Mouse (Mus musculus) C3H10T1/2 (cell line): Measurements from ENCODE around the gene Chrna10. TPM values are rescaled to one million over a fixed set of nuclear protein-coding genes. Genes with fewer than 3 reads are reported as not detected.

Source experiments
- polyA plus RNA-seq, 2 experiments: library from polyadenylated mRNA; unstranded; fragments of >200 nt; fragmentation: generic; extraction: Trizol; gene quantifications; one replicate each; pipeline ENCODE4 v1.2.1; 2012; ENCODE audit warnings: missing spikeins in 2 of 2

Chrna10 gene
- under 1 TPM in 1 of 2 experiments, not detected in 1; 0.02 TPM for polyA plus RNA-seq

GRCm38 (mm10) chr7:102116579-102117331, at the start of gene Chrna10:
Gene Chrna10 (minus strand): TSS chr7:102116828.

GRCm38 (mm10) chr7:102109171-102109570, 7.5 kb downstream of the Chrna10 start, which contains the start of gene Art5:
Gene Art5 (minus strand): TSS chr7:102109489.

DNA sequence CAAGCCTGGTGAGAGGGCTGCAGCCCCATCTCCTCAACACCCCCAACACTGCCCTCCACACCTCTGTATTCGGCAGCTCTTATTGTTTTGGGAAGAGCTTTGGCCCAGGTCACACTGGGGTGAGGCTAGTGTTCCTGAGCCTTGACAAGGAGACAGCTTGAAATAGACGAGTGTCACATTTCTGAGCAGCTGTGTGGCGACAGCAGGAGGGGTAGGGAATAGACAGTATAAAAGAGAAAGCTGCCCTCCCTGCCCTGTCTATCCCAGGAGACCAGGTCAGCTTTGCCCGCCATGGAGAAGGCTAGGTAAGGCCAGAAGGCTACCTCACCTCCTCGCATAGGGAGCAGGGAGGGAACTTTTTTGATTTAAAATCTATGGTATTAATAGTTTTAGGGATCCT, 15.1 kb downstream of the Chrna10 start, which contains the start of gene Art1:
Art1 (plus strand) TSS at position 257 of the 400 bp plus-strand sequence.

DNA sequence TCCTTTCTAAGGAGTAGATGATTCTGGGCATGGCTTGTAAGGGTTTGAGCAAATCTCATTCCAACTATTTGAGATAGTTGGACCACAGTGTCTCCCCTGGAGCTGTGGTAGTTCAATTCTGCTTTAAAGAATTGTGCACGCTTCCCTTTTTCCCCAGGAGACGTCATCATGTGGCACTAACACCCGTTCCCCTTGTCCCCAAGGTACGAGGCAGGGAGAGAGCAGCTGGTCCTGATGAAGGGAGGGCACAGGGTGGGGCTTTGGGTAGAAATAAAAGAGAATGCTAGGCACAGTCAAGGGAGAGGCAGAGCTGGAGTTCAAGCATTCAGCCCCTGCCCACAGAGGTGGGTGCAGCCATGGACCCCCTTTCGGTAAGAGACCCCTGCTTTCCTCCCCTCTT, 33.8 kb downstream of the Chrna10 start, which contains the start of gene Trpc2:
Trpc2 (plus strand) TSS at position 301 of the 400 bp plus-strand sequence.

GRCm38 (mm10) chr7:102065046-102065891, 51.4 kb downstream of the Chrna10 start, which contains the start of the genes Rnf121, Xndc1 and Xntrpc:
Gene Rnf121 (minus strand): TSS chr7:102065469.
Gene Xndc1 (plus strand): TSS chr7:102065511.
Gene Xntrpc (plus strand): TSS chr7:102065713.

Other genes with a start within 250 kb of the Chrna10 start
- gene Folr1, start 246.0 kb downstream of the Chrna10 start, polyA plus RNA-seq: under 1 TPM; 0.40 to 0.68 TPM
- gene Lamtor1, start 210.9 kb downstream of the Chrna10 start, polyA plus RNA-seq: 100 to 1,000 TPM; 173 to 237 TPM
- under 1 TPM in 1 of 2 experiments, not detected in 1; 0.06 TPM for gene Tomt, start 210.5 kb downstream of the Chrna10 start, polyA plus RNA-seq
- 10 to 100 TPM in 1 of 2 experiments, 1 to 10 TPM in 1; 7.3 to 15.6 TPM for gene Lrrc51, start 182.9 kb downstream of the Chrna10 start, polyA plus RNA-seq
- gene Numa1, start 182.7 kb downstream of the Chrna10 start, polyA plus RNA-seq: 100 to 1,000 TPM in 1 of 2 experiments, 10 to 100 TPM in 1; 21.1 to 120 TPM
- gene Il18bp, start 98.1 kb downstream of the Chrna10 start, polyA plus RNA-seq: 1 to 10 TPM in 1 of 2 experiments, under 1 TPM in 1; 0.20 to 1.9 TPM
- 10 to 100 TPM; 15.1 to 36.4 TPM for gene Rnf121, start 51.4 kb downstream of the Chrna10 start, polyA plus RNA-seq
- 10 to 100 TPM in 1 of 2 experiments, 1 to 10 TPM in 1; 4.7 to 10.9 TPM for gene Xndc1, start 51.3 kb downstream of the Chrna10 start, polyA plus RNA-seq
- under 1 TPM; 0.01 to 0.67 TPM for gene Xntrpc, start 51.1 kb downstream of the Chrna10 start, polyA plus RNA-seq
- gene Trpc2, start 33.7 kb downstream of the Chrna10 start, polyA plus RNA-seq: not detected
- not detected for gene Art1, start 15.1 kb downstream of the Chrna10 start, polyA plus RNA-seq
- gene Art5, start 7.3 kb downstream of the Chrna10 start, polyA plus RNA-seq: not detected
- gene Nup98, start 93.3 kb upstream of the Chrna10 start, polyA plus RNA-seq: 10 to 100 TPM in 1 of 2 experiments, 1 to 10 TPM in 1; 2.0 to 12.2 TPM
- gene Pgap2, start 93.4 kb upstream of the Chrna10 start, polyA plus RNA-seq: 10 to 100 TPM; 12.0 to 43.4 TPM
- 100 to 1,000 TPM; 117 to 137 TPM for gene Rhog, start 139.2 kb upstream of the Chrna10 start, polyA plus RNA-seq
- gene Stim1, start 151.0 kb upstream of the Chrna10 start, polyA plus RNA-seq: 10 to 100 TPM in 1 of 2 experiments, 1 to 10 TPM in 1; 4.8 to 35.1 TPM